Mouse (Mus musculus): ENCODE data around the gene Pbx3.

Gene Pbx3

GRCm38 (mm10) chr2:34147476-34147875, 225.5 kb downstream of the Pbx3 start:
- no peak for DNase-seq (ENCODE audit: low spot score in 2 of 2)

GRCm38 (mm10) chr2:34147036-34147435, 225.9 kb downstream of the Pbx3 start:
- DNase-seq (ENCODE audit: low spot score in 2 of 2), result peak in 1 of 2 experiments; percentile 38

DNA sequence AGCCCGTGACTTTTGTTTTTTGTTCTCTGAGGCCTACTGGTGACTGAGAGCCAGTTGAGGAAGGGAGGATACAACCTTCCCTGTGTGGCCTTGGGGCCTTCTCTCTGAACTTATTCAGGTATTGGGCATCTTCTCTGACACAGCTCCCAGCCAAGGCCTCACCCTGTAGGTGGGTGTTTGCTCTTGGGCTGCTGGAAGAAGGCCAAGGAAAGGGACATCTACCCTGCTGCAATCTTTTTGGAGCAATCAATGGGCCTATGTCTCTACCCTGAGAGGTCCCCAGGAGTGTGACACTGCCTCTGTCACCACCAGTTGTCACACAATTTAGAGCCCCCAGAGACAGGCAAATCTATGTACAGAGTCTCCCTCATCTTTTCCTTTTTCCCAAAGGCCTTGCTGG, 226.5 kb downstream of the Pbx3 start:
- no peak for DNase-seq (ENCODE audit: low spot score in 2 of 2)

- peak; percentile 71 to 81 for DNase-seq (ENCODE audit: low spot score in 2 of 2)
These were observed 233.3 kb downstream of the Pbx3 start for GRCm38 (mm10) chr2:34139470-34140158.

DNA sequence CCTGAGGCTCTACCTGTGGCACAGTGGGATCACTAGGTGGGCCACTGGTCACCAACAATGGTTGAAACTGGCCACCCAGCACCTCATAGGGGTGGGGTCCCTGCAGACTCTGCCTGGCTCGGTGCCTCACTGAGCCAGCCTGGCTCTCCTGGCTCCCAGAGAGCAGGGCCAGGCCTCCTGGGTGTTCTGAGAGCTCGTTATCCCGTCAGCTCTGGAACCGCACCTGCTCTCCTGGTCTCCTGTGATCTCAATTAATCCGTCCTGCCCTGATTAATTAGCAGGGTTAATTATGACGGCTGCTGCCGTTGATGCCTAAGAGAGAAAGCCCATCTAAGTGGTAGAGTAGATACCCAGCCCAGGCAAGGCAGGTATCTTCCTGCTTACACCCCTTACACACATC, 237.6 kb downstream of the Pbx3 start:
- DNase-seq (ENCODE audit: low spot score in 2 of 2), result no peak

GRCm38 (mm10) chr2:34132751-34133150, 240.2 kb downstream of the Pbx3 start:
- no peak for DNase-seq (ENCODE audit: low spot score in 2 of 2)

DNA sequence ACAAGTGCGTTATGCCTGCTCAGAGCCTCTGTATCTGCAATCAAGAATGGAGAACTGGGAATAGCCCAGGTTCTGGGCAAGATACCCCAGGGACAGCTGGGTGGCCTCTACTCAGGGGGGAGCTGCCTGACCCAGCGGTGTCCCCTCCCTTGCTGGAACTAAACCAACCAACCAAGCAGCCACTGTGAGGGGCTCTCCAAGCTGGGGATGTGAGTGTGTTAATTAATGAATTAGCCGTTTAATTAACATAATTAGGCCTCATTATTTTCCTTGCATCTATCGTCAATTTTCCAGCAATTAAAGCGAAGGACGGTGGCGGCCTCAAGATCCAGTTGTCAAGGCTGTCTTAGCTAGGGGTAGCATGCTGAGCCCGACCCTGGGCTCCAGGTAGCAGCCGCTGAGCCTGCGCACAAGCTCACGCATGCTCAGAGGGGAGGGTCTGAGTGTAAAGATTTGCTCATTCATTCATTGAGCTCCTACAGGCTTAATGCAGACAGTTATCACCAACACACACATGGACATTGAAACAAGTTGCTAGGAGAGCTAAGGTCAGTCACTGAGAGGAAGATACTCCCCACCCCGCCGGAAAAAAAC, 243.2 kb downstream of the Pbx3 start:
- DNase-seq (ENCODE audit: low spot score in 2 of 2), result peak in 1 of 2 experiments; percentile 14

DNA sequence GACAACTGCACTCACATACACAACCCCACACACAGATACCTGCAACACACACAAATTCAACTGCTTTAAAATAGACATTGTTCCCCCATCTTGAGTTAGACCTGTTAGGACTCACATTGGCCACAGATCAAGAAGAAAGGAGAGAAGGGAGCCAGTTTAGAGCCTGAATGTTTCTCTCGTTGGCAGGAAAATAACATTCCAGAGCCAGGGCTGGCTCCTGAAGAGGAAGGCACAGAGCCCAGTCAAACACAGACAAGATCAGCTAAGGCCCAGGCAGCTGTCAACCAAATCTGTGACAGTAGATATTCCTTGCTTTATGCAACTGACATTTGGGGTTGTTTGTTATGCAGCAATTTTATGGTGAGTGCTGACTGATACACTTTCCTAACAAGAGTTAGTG, 245.1 kb downstream of the Pbx3 start:
- no peak for DNase-seq (ENCODE audit: low spot score in 2 of 2)

DNA sequence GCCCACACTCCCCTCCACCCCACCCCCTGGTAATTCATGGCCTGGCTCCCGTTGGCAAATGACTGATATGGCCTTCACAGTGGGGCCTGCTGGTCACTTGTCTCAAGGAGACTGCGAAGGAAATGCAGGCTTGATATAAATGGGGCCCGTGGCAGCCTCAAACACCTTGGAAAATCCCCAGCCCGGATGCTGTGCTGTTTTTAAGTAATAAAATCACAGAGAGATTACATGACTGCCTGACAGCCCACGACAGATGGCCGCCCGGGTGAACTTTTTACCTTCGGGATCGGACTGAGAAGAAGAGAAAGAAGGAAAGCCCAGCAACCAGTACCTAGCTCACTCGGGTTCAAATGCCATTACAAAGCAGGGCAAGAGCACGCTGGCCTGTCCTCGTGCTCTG, 249.0 kb downstream of the Pbx3 start:
- no peak for DNase-seq (ENCODE audit: low spot score in 2 of 2)

All from right cerebral cortex, adult 2 months (tissue).